Mouse (Mus musculus) embryonic facial prominence, embryonic 15.5 days (tissue): ENCODE data around the gene Raet1e. TPM values are rescaled to one million over a fixed set of nuclear protein-coding genes. Genes with fewer than 3 reads are reported as not detected.
A peak's percentile ranks its signal among the peaks of the same experiment; 100 is the strongest.
"Not testable (repeated sequence)": the region's sequence is repeated elsewhere in the genome, so short reads cannot be mapped to it uniquely, and the experiment has no call there.

ENCODE experiments used
- ATAC-seq: fragments of 200-750 bp; cut with Nextera tagmentation; 2 replicates; pipeline ENCODE4 v1.8.0; 2017; ENCODE audit warnings: low read depth, moderate TSS enrichment; ENCODE audit not compliant: insufficient number of reproducible peaks, low FRiP score, low TSS enrichment
- H3K27ac ChIP-seq: fragments of 300-500 bp; sonication (generic); replicated peaks from 2 replicates; pipeline ENCODE4 v1.5.1; 2015; ENCODE audit warnings: mild to moderate bottlenecking, inconsistent platforms
- H3K27me3 ChIP-seq: fragments of 300-500 bp; sonication (generic); 2 replicates; pipeline ENCODE4 v1.6.1; 2015; ENCODE audit warnings: inconsistent platforms
- H3K36me3 ChIP-seq: fragments of 300-500 bp; sonication (generic); 2 replicates; pipeline ENCODE4 v1.6.1; 2015; ENCODE audit warnings: mild to moderate bottlenecking, inconsistent platforms
- H3K4me1 ChIP-seq: fragments of 300-500 bp; sonication (generic); 2 replicates; pipeline ENCODE4 v1.6.1; 2015; ENCODE audit warnings: inconsistent platforms
- H3K4me2 ChIP-seq: fragments of 300-500 bp; sonication (generic); replicated peaks from 2 replicates; pipeline ENCODE4 v1.6.1; 2015; ENCODE audit warnings: mild to moderate bottlenecking, inconsistent platforms
- H3K4me3 ChIP-seq: fragments of 300-500 bp; sonication (generic); replicated peaks from 2 replicates; pipeline ENCODE4 v1.5.1; 2015; ENCODE audit warnings: mild to moderate bottlenecking, inconsistent platforms
- H3K9ac ChIP-seq: fragments of 300-500 bp; sonication (generic); 2 replicates; pipeline ENCODE4 v1.6.1; 2015; ENCODE audit warnings: inconsistent platforms
- H3K9me3 ChIP-seq: fragments of 300-500 bp; sonication (generic); replicated peaks from 2 replicates; pipeline ENCODE4 v1.6.1; 2016; ENCODE audit warnings: inconsistent platforms
- WGBS: fragments of 180-500 bp; shearing (Covaris S2); methylation state at CpG from one replicate; pipeline ENCODE4 v1.1.7; 2015; 5-methylcytosine and 5-hydroxymethylcytosine counted together
- polyA plus RNA-seq: library from polyadenylated mRNA; unstranded; fragments of >200 nt; fragmentation: Nextera tagmentation; extraction: Ambion mirVana; gene quantifications from 2 replicates; pipeline ENCODE4 v1.2.1, GENCODE M21; 2015

Raet1e gene
- polyA plus RNA-seq, 1 experiment from 2014 or later: 5.1 TPM

DNA sequence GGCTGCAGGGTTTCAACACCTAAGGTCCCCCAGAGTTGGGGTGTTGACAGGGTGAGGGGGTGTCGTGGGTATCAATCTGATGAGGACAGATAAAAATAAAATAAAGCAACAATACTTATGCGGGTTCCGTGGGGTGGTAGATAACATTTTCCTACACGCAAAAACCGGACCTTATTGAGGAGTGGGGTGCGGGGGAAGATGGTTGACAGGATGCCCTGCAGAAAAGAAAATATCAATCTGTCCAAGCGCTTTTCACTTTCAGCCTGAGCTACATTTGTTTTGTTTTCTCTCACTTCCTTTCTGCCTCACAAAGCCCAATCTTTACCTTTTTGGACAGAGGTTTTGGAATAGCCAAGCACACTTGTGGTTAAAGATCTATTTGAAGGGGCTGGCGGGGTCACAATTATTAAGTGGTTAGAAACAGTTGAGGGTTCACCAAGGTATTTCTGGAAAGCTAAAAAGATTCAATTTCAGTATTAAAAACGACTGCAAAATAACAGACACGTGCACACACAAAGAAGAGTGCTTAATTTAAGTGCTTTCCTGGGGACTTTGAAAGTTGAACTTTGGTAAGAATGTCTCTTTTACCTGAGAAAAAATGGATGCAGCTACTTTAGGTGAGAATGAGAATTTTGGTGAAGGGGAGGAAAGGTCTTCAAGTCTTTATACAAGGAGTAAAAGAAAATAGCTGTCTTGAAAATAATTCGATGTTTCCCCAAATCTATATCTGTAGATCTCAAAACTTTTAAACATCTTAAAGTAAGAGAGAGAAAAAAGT is 6.3 kb upstream of the Raet1e start:
- 4% methylated on average over 11 of the region's 11 CpGs for WGBS
- H3K27me3 ChIP-seq: peaks cover 57% of the 10 kb centered on the region

DNA sequence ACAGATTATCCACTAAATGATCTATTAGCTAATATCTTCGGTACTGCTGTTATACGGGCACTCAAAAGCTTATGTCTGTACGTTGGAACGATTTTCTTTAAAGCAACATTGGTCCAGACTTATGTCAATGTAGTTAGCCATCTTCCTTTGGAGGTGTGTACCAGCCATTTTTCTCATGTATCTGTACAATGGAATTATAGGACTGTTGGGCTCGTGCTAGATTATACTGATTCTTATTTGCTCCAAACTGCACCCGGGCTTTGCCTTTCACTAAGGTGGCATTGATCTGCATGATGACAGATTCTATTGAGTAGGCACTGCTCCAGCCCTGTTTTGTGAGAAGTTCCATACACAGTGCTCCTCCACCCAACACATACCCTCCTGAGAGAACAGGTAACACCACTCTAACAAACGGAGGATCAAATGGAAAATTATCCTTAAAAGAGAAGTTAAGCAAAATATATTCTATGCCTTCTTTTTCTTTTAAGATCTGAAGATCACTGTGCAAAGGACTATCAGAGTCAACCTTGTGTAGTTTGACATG is 5.2 kb upstream of the Raet1e start:
- 13% methylated on average over 7 of the region's 7 CpGs for WGBS
- not testable (repeated sequence) for H3K4me2 ChIP-seq, H3K27ac ChIP-seq, H3K9me3 ChIP-seq, H3K4me3 ChIP-seq, ATAC-seq, H3K9ac ChIP-seq, H3K36me3 ChIP-seq
- Histone ChIP-seq H3K4me1 (peaks cover 31% of the 10 kb centered on the region), H3K27me3 (peaks cover 65% of the 10 kb centered on the region)

More for the DNA sequence above, 6.3 kb upstream of the Raet1e start:
- not testable (repeated sequence) for H3K9ac ChIP-seq, H3K27ac ChIP-seq, H3K4me2 ChIP-seq, H3K9me3 ChIP-seq, H3K36me3 ChIP-seq, ATAC-seq
- H3K4me3 ChIP-seq: 0 out of 2 replicates have a peak overlapping the region, but pooled peaks have one; percentile 69
- H3K4me1 ChIP-seq: peaks cover 31% of the 10 kb centered on the region

DNA sequence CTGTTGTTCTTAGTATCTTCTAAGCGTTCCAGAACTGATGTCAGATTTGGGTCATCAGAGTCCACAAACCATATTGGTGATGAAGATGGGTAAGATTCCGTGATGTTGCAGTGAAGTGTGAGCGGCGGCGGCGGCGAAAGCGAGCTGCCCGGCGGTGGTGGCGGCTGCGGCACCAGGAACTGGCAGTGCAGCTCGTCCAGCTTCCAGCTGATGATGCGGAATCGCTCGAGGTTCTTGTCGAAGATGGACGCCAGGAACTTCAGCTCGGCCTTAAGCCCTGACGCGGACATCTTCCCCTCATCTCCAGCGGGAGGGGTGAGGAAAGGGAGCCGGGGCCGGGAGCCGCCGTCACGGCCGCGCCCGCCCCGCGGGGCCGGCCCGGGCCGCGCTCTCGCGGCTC is 4.2 kb upstream of the Raet1e start:
- Histone ChIP-seq H3K4me1 (peaks cover 37% of the 10 kb centered on the region), H3K4me2 (peak overlapping the region; percentile 49), H3K4me3 (peak overlapping the region; percentile 33), H3K27me3 (peaks cover 74% of the 10 kb centered on the region)
- WGBS: under 1% methylated on average over 38 of the region's 38 CpGs
- not testable (repeated sequence) for H3K9ac ChIP-seq, H3K27ac ChIP-seq, H3K9me3 ChIP-seq, H3K36me3 ChIP-seq, ATAC-seq

DNA sequence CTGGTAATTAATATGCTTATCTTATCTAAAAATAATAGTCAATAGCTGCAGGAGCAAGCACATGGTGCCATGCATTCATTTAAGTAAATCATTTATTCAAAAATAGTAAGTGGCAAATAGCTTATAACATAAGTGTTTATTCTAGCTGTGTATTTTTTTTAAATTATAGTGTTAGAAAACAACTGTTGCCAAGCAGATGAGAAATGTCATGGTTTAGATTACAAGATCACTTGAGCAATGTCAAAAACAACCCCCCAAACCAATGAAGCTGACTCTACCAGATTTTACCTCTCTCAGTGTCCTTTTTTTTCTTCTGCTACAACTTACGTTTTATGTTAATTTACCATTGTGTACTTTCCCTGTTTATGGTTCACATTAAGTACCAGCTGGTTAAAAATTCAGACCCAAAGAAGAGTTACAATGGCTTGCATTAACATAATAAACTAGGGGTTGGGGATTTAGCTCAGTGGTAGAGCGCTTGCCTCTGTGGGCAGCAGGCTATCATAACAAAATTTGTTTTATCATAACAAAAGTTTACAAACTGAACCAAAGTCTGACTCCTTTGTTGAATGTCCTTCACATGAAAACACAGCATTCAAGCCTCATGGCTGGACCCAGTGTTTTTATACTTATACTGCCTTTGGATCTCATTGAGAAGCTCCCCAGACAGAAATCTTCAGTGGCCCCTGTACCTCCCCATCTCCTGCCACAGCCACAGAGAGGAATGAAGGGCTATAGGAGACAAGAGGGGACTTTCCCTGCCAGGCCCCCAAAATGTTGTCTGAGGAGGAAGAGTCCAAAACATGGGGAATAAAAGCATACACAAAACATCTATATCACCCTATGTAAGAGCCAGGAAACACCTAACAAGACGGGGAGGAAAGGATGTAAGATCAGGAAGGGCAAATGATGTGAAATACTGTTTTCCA is 3.2 kb upstream of the Raet1e start:
- Histone ChIP-seq H3K9ac (no peak overlapping the region), H3K4me3 (no peak overlapping the region), H3K9me3 (no peaks in the 10 kb centered on the region), H3K36me3 (no peaks in the 10 kb centered on the region), H3K27ac (no peak overlapping the region), H3K27me3 (peaks cover 78% of the 10 kb centered on the region), H3K4me1 (peaks cover 30% of the 10 kb centered on the region), H3K4me2 (no peak overlapping the region)
- WGBS: 11% methylated on average over 3 of the region's 3 CpGs
- ATAC-seq: no peak

DNA sequence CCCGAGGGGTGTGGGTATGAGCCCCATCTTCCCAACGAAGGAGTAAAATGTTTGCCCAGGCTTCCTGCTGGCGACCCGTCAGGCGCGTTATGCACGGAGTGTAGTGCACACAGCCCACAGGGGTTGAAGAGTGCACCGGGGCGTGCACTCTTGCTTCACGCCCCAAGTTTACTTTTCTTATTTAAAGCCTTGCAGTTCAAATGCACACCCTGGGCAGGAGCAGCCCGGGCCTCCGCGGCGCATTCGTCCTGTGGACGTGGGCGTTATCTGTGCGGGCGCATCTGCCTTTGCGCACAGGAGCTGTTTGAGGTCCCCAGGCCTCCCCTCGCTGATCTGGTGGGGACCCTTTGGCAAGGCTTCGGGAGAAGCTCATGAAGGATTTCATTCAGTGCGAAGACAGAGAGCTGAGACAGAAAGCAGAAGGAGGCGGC is 777 bp downstream of the Raet1e start:
- peak overlapping the region; percentile 39 for H3K4me3 ChIP-seq
- H3K36me3 ChIP-seq: no peaks in the 10 kb centered on the region
- H3K27me3 ChIP-seq: peaks cover 59% of the 10 kb centered on the region
- H3K9me3 ChIP-seq: no peaks in the 10 kb centered on the region
- H3K4me1 ChIP-seq: peaks cover 16% of the 10 kb centered on the region
- H3K9ac ChIP-seq: no peak overlapping the region
- under 1% methylated on average over 24 of the region's 24 CpGs for WGBS
- no peak overlapping the region for H3K27ac ChIP-seq
- peak overlapping the region; percentile 56 for H3K4me2 ChIP-seq
- ATAC-seq: no peak; the same call in 1 of the 2 replicates

DNA sequence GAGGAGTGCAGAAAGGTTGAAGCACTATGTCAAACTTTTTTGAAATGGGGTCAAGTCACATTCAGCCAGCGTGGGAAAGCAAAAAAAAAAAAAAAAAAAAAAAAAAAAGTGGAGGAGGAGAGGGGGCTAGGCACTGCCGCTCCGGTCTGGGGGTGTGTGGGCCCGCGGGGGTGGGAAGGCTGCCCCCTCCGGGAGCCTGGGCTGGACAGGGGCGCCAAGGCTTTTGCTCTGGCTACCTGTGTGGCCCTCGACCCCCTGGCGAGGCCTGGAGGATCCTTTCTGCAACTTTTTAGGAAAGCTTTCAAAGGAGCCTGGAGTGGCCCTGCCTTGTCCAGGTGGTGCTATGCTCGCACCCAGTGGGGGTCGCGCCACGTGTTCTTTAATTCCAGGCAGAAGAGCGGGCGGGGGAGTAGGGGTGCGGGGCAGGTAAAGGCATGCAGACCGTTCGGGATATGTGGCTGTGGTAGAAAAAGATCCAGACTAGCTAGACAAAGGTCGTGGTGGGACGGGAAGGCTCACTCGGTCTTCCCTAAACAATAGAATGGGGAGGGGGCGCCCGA is 1.3 kb downstream of the Raet1e start:
- no peak overlapping the region for H3K9ac ChIP-seq
- no peak for ATAC-seq
- peaks cover 57% of the 10 kb centered on the region for H3K27me3 ChIP-seq
- H3K4me3 ChIP-seq: no peak overlapping the region
- 2% methylated on average over 23 of the region's 23 CpGs for WGBS
- H3K9me3 ChIP-seq: no peaks in the 10 kb centered on the region
- no peak overlapping the region for H3K4me2 ChIP-seq
- peaks cover 13% of the 10 kb centered on the region for H3K4me1 ChIP-seq
- no peak overlapping the region for H3K27ac ChIP-seq
- no peaks in the 10 kb centered on the region for H3K36me3 ChIP-seq

DNA sequence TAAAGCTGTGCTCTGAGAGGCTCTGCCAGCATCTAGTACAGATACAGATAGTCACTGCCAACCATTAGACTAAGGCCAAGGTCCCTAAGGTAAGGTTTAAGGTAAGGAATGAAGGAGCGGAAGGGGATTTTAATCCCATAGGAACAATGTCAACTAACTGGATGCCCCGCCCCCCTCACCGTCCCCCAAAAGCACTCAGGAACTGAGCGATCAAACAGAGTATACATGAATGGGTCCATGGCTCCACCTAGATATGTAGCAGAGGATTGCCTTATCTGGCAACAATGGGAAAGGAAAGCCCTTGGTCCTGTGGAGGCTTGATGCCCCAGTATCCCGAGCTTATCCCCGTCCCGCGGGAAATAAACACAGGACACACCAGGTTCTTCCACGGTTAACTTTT is 4.9 kb downstream of the Raet1e start:
- not testable (repeated sequence) for H3K9ac ChIP-seq, H3K27ac ChIP-seq, ATAC-seq, H3K4me3 ChIP-seq, H3K36me3 ChIP-seq, H3K9me3 ChIP-seq
- peaks cover 10% of the 10 kb centered on the region for H3K4me1 ChIP-seq
- peak overlapping the region; percentile 40 for H3K4me2 ChIP-seq
- H3K27me3 ChIP-seq: peaks cover 25% of the 10 kb centered on the region
- WGBS: 7% methylated on average over 9 of the region's 9 CpGs

DNA sequence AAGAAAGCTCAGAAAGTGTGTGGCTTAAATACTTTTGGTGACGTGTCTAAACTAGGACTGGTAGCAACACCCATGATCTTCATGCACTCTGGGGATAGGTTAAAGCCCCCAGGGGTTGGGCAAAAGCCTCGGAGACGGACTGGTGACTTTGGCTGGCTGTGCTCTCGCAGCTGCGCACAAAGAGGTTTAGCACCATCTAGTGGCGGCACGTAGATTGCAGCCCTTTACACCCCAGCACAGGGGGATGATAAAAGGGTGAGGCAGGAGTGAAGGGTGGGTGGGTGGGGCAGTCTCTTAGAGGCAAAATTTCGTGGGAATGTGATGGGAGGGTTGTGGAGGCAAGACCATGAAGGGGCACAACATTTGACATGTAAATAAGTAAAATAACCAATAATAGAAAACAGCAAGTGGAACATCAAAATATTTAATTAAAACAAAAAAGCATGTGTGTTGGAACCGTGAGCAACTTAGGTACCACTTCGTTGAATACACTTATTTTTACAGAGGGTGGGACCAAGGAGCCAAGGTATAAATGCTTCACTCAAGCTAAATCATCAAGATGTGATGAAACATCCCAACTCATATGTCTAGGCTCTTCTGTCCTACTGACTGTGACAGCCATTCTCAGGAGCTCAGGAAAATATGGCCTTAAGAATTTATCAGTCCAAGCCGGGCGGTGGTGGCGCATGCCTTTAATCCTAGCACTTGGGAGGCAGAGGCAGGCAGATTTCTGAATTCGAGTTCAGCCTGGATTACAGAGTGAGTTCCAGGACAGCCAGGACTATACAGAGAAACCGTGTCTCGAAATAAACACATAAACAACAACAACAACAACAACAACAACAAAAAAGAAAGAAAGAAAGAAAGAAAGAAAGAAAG is 5.6 kb downstream of the Raet1e start:
- H3K4me1 ChIP-seq, ATAC-seq, H3K36me3 ChIP-seq, H3K27ac ChIP-seq, H3K9me3 ChIP-seq, H3K9ac ChIP-seq, H3K4me3 ChIP-seq: not testable (repeated sequence)
- peaks cover 19% of the 10 kb centered on the region for H3K27me3 ChIP-seq
- H3K4me2 ChIP-seq: peak overlapping the region; percentile 40
- WGBS: 33% methylated on average over 16 of the region's 16 CpGs

DNA sequence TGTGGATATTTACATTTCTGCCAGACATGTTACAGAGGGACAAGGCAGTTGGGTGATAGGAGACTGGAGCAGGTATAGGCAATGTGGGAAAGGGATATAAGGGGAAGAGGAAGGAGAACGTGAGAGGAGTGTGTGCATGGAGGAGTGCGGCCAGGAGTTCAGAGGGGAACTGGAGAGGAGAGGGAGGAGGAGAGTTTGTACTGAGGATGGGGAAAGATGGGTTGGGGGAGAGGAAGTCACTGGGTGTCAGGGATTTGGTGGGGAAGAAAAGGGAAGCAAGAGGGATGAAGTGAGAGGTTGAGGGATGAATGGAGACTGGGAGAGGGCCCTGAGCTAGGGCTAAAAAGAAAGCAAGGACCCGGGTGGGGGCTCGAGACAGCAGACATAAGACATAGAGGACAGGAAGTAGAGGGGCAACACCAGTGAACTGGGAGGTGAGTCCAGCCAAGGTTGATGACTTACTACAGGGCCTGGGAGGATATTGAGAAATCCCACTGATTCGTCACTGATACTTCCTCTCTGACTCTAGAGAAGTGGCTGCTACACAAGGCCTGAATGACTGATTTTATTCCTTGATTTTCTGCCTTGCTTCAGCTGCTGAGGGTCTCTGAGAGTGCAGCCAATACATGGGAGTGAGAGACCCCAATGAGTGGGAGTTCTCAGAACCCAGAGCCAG is 7.1 kb downstream of the Raet1e start:
- H3K4me1 ChIP-seq, H3K4me3 ChIP-seq, H3K36me3 ChIP-seq, H3K4me2 ChIP-seq, H3K9ac ChIP-seq, ATAC-seq, H3K9me3 ChIP-seq, H3K27me3 ChIP-seq, H3K27ac ChIP-seq: not testable (repeated sequence)
- WGBS: 65% methylated on average over 5 of the region's 5 CpGs

DNA sequence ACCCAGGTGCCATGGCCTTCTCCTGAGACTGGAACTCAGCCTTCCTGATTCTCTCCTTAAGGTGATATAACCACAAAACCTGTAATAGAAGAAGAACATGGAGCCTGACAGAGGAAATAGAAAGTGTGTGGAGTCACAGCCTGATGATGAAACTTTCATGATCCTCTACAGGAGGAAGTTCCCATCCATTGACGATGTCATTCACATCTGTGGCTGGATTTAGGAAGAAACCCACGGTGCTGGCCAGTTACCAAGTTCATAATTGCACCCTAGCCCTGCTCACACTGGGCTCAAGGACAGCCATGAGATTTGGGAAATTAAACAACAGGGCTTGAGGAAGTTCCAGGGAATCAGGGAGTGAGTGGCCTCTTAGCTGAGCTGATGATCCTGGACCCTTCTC is 7.7 kb downstream of the Raet1e start:
- not testable (repeated sequence) for H3K36me3 ChIP-seq, H3K4me2 ChIP-seq, H3K9ac ChIP-seq, H3K9me3 ChIP-seq, H3K27ac ChIP-seq, ATAC-seq, H3K27me3 ChIP-seq, H3K4me3 ChIP-seq, H3K4me1 ChIP-seq
- WGBS: 49% methylated on average over 2 of the region's 2 CpGs
